Mouse (Mus musculus) heart, adult 2 months (tissue): ENCODE results near the gene Slc12a9.

ENCODE experiments used
- CTCF ChIP-seq: fragments of 200-600 bp; IDR thresholded peaks from 2 replicates; pipeline ENCODE4 v1.8.1; 2022; ENCODE audit warnings: antibody characterized with exemption, mild to moderate bottlenecking, moderate library complexity
- EP300 ChIP-seq: fragments of 200-500 bp; IDR thresholded peaks from 2 replicates; pipeline ENCODE4 v1.6.1; 2011; ENCODE audit warnings: low read depth, low read length, control low read depth; ENCODE audit not compliant: insufficient read depth
- POLR2A ChIP-seq: fragments of 200-500 bp; IDR thresholded peaks from 2 replicates; pipeline ENCODE4 v1.6.1; 2011; ENCODE audit warnings: mild to moderate bottlenecking, low read depth, low read length, control low read depth; ENCODE audit not compliant: insufficient read depth

- TF ChIP-seq CTCF (no peak), POLR2A (no peak), EP300 (no peak)
Measured at GRCm38 (mm10) chr5:137291381-137291926, 41.9 kb downstream of the Slc12a9 start.
